In genomic region chr17:76535772-76536171, GRCm38 (mm10) we compare ENCODE assay signal across 21 mouse cellular contexts.
"Had no signal": no experiment of that assay in that cellular context is flagged by ENCODE, and none has a peak within 500 bp of the region (broad histone marks: within the 10 kb centered on the region; RNA-seq: fewer than 3 reads in every experiment).

No protein-coding gene starts in this region.

- DNase-seq: lung, adult 18-20 months; lung, embryonic 14.5 days; lung, postnatal 10 days; lung, postnatal 4 days; midbrain, embryonic 14.5 days; retina, postnatal 1 day; right cerebral cortex, adult 18-20 months; right cerebral cortex, postnatal 25 days; right cerebral cortex, postnatal 4 days; spleen, adult 18-20 months; thymus, adult 2 months; thymus, postnatal 25 days; thymus, postnatal 4 days had no signal

- H3K4me3 ChIP-seq: midbrain, embryonic 10.5 days; midbrain, embryonic 12.5 days; myocyte; neural tube, embryonic 13.5 days; neural tube, embryonic 15.5 days; stomach, embryonic 15.5 days had no signal

- H3K4me2 ChIP-seq: lung, embryonic 14.5 days; midbrain, embryonic 12.5 days; neural tube, embryonic 13.5 days; neural tube, embryonic 15.5 days; stomach, embryonic 15.5 days had no signal

- H3K4me1 ChIP-seq: midbrain, embryonic 10.5 days; midbrain, embryonic 12.5 days; neural tube, embryonic 13.5 days; neural tube, embryonic 15.5 days; stomach, embryonic 15.5 days had no signal

- H3K9ac ChIP-seq: lung, embryonic 14.5 days; midbrain, embryonic 12.5 days; neural tube, embryonic 13.5 days; neural tube, embryonic 15.5 days; stomach, embryonic 15.5 days had no signal

- H3K27me3 ChIP-seq: midbrain, embryonic 12.5 days; neural tube, embryonic 13.5 days; neural tube, embryonic 15.5 days; stomach, embryonic 15.5 days had no signal

- ATAC-seq: midbrain, embryonic 16.5 days had no signal

- H3K36me3 ChIP-seq: midbrain, embryonic 10.5 days; midbrain, embryonic 12.5 days; neural tube, embryonic 13.5 days; neural tube, embryonic 15.5 days; stomach, embryonic 15.5 days had no signal

- H3K27ac ChIP-seq: midbrain, embryonic 10.5 days; midbrain, embryonic 12.5 days; neural tube, embryonic 13.5 days; neural tube, embryonic 15.5 days; stomach, embryonic 15.5 days; stomach, postnatal 0 days had no signal

- H3K9me3 ChIP-seq: midbrain, embryonic 10.5 days; midbrain, embryonic 12.5 days; neural tube, embryonic 13.5 days; neural tube, embryonic 15.5 days; stomach, embryonic 15.5 days had no signal
